Comparison of ENCODE assay signal across 8 mouse cellular contexts in genomic region chr4:135292477-135293089, GRCm38 (mm10). TPM values are rescaled to one million over a fixed set of nuclear protein-coding genes. Genes with fewer than 3 reads are reported as not detected.
DNase-seq lines count a peak whose midpoint lies in the region; ATAC-seq and TF ChIP-seq lines count a peak whose summit lies in the region.

No protein-coding gene starts in this region.

- WGBS in liver, embryonic 14.5 days (ENCODE audit: insufficient replicate concordance) = 12% methylated on average over 12 of the region's 12 CpGs

- no peaks in the 10 kb centered on the region for H3K36me3 ChIP-seq in liver, embryonic 14.5 days (replicated peaks; ENCODE audit: control insufficient read depth, insufficient read depth, low read depth)

- peak overlapping the region; percentile 8 to 19 for H3K4me3 ChIP-seq in liver, embryonic 14.5 days (ENCODE audit: insufficient read depth in 1 of 2, low read depth in 2 of 2, low read length in 2 of 2)

- H3K9me3 ChIP-seq in liver, embryonic 14.5 days (ENCODE audit: control insufficient read depth, low read length) = no peaks in the 10 kb centered on the region

- ATAC-seq in liver, embryonic 14.5 days (ENCODE audit: insufficient read depth) = peak; percentile 36; the same call in 1 of the 2 replicates

- H3K9ac ChIP-seq in liver, embryonic 14.5 days (replicated peaks) = peak overlapping the region; percentile 29; the same call in 1 of the 2 replicates

- peaks cover 31 to 34% of the 10 kb centered on the region in 2 experiments for H3K4me1 ChIP-seq in liver, embryonic 14.5 days (replicated peaks; ENCODE audit: control insufficient read depth in 2 of 2, insufficient read depth in 2 of 2, low read length in 1 of 2)

- H3K27me3 ChIP-seq in liver, embryonic 14.5 days (ENCODE audit: control insufficient read depth, insufficient read depth, low read length) = no peaks in the 10 kb centered on the region

- TF ChIP-seq EP300 in liver, embryonic 14.5 days (IDR thresholded peaks at IDR 0.05; ENCODE audit: low read depth) = no peak

- peak overlapping the region; percentile 61 for H3K4me2 ChIP-seq in liver, embryonic 14.5 days (ENCODE audit: low read depth)

- peak overlapping the region; percentile 40; the same call in 1 of the 2 replicates for H3K27ac ChIP-seq in liver, embryonic 14.5 days

- DNase-seq in retina, postnatal 1 day = peak; percentile 43
- no peak for DNase-seq in retina, embryonic 14.5 days (ENCODE audit: low spot score)
- peak; percentile 87 for DNase-seq in embryo, embryonic 10 days (ENCODE audit: low spot score)
- DNase-seq in induced T-regulatory cell, adult 2 months (ENCODE audit: low read depth) = peak; percentile 73
- DNase-seq in liver, embryonic 14.5 days (ENCODE audit: low read depth in 3 of 3, low spot score in 3 of 3) = no peak
- DNase-seq in spleen, postnatal 36 days (ENCODE audit: low spot score in 2 of 2) = peak; percentile 58 to 63
- no peak for DNase-seq in cerebellum, postnatal 36 days
- DNase-seq in frontal cortex, postnatal 36 days (ENCODE audit: low spot score in 2 of 2) = no peak

- TF ChIP-seq CTCF in liver, embryonic 14.5 days (IDR thresholded peaks at IDR 0.05; ENCODE audit: low read depth) = no peak

RNA-seq across cellular contexts. Expression of gene Clic4, which starts 20.0 kb away (rescaled TPM):
- polyA plus RNA-seq in liver, embryonic 14.5 days (2012; rRNA removed) = 29.7 and 40.8 TPM in 2 replicates
- 65.8 and 76.5 TPM in 2 replicates for polyA plus RNA-seq in liver, embryonic 14.5 days (2014; fragmentation: Nextera tagmentation; extraction: Ambion mirVana)

Comparison
In these comparisons a context has a peak if more than half of its experiments do, and no peak if none do; other contexts are left out.
1. DNase-seq: peak in retina, postnatal 1 day (single experiment), embryo, embryonic 10 days (single experiment), induced T-regulatory cell, adult 2 months (single experiment) and spleen, postnatal 36 days (2 of 2); none in retina, embryonic 14.5 days (single experiment), liver, embryonic 14.5 days (0 of 3), cerebellum, postnatal 36 days (0 of 2) and frontal cortex, postnatal 36 days (0 of 2).